In genomic region chr9:7873511-7874211, GRCm38 (mm10) we compare ENCODE assay signal across 8 mouse cellular contexts. TPM values are rescaled to one million over a fixed set of nuclear protein-coding genes. Genes with fewer than 3 reads are reported as not detected.
A peak's percentile ranks its signal among the peaks of the same experiment; 100 is the strongest.
DNase-seq lines count a peak whose midpoint lies in the region; ATAC-seq and TF ChIP-seq lines count a peak whose summit lies in the region.

No protein-coding gene starts in this region.

- no peak overlapping the region for H3K9ac ChIP-seq in limb, embryonic 14.5 days (ENCODE audit: low read depth, low read length, severe bottlenecking)

- H3K27me3 ChIP-seq in heart, embryonic 10.5 days (ENCODE audit: insufficient read depth, poor library complexity, severe bottlenecking), result no peaks in the 10 kb centered on the region
- no peaks in the 10 kb centered on the region for H3K27me3 ChIP-seq in limb, embryonic 14.5 days (ENCODE audit: control insufficient read depth, insufficient read depth, low read length)

- H3K4me1 ChIP-seq in heart, embryonic 10.5 days, result no peaks in the 10 kb centered on the region
- peaks cover 5% of the 10 kb centered on the region for H3K4me1 ChIP-seq in bone marrow, adult 2 months (ENCODE audit: control insufficient read depth, insufficient read depth, low read length)
- peaks cover 11% of the 10 kb centered on the region; the same call in 1 of the 2 replicates for H3K4me1 ChIP-seq in limb, embryonic 14.5 days (ENCODE audit: control insufficient read depth, insufficient read depth, low read length)

- no peaks in the 10 kb centered on the region for H3K36me3 ChIP-seq in heart, embryonic 10.5 days
- no peaks in the 10 kb centered on the region for H3K36me3 ChIP-seq in limb, embryonic 14.5 days (ENCODE audit: control insufficient read depth, insufficient read depth, low read length)

- WGBS in heart, embryonic 10.5 days, result 92% methylated on average over 8 of the region's 8 CpGs
- 78% methylated on average over 8 of the region's 8 CpGs for WGBS in bone marrow, adult 2 months
- 84% methylated on average over 8 of the region's 8 CpGs for WGBS in limb, embryonic 14.5 days

- DNase-seq in heart, embryonic 10.5 days (ENCODE audit: low spot score), result no peak
- DNase-seq in heart, adult 8-10 months (ENCODE audit: low spot score), result no peak
- peak; percentile 64 for DNase-seq in 416B (ENCODE audit: low read depth)
- no peak for DNase-seq in limb, embryonic 14.5 days (ENCODE audit: low spot score)
- DNase-seq in ovary, postnatal 36 days (ENCODE audit: low spot score), result no peak
- no peak for DNase-seq in cerebellum, postnatal 36 days
- no peak for DNase-seq in adrenal gland, postnatal 25 days

- H3K9me3 ChIP-seq in heart, embryonic 10.5 days, result no peaks in the 10 kb centered on the region
- H3K9me3 ChIP-seq in limb, embryonic 14.5 days (ENCODE audit: control insufficient read depth, low read length), result no peaks in the 10 kb centered on the region

- no peak for TF ChIP-seq CTCF in bone marrow, adult 2 months (IDR thresholded peaks at IDR 0.05; ENCODE audit: control insufficient read depth, insufficient read depth, low read length)

- no peak for TF ChIP-seq POLR2A in bone marrow, adult 2 months (IDR thresholded peaks at IDR 0.05; ENCODE audit: borderline replicate concordance, control insufficient read depth, low read depth, low read length)
- TF ChIP-seq POLR2A in limb, embryonic 14.5 days (IDR thresholded peaks at IDR 0.05; ENCODE audit: borderline replicate concordance, extremely low read depth, insufficient read depth, insufficient read length), result no peak

- H3K4me3 ChIP-seq in heart, embryonic 10.5 days, result 0 out of 2 replicates have a peak overlapping the region, but pooled peaks have one; percentile 76
- H3K4me3 ChIP-seq in bone marrow, adult 2 months (replicated peaks; ENCODE audit: control insufficient read depth, low read depth, low read length), result no peak overlapping the region
- peak overlapping the region; percentile 58; the same call in 1 of the 2 replicates for H3K4me3 ChIP-seq in limb, embryonic 14.5 days (replicated peaks; ENCODE audit: low read length)

- H3K4me2 ChIP-seq in limb, embryonic 14.5 days (replicated peaks; ENCODE audit: low read depth, low read length, severe bottlenecking), result peak overlapping the region; percentile 89; the same call in 1 of the 2 replicates

- no peak for ATAC-seq in limb, embryonic 14.5 days (ENCODE audit: low FRiP score, low read depth)

- H3K27ac ChIP-seq in heart, embryonic 10.5 days, result no peak overlapping the region
- peak overlapping the region; percentile 92 for H3K27ac ChIP-seq in bone marrow, adult 2 months (ENCODE audit: control insufficient read depth, insufficient read depth, low read depth, low read length, poor library complexity)
- no peak overlapping the region for H3K27ac ChIP-seq in limb, embryonic 14.5 days (replicated peaks; ENCODE audit: low read depth, low read length)

RNA-seq across cellular contexts. Expression of gene Birc3, which starts 0.7 kb away (rescaled TPM):
- polyA plus RNA-seq in heart, embryonic 10.5 days (2016; fragmentation: Nextera tagmentation; extraction: Ambion mirVana), result 4.9 and 5.2 TPM in 2 replicates
- total RNA-seq in heart, adult 8-10 months (2022), result 10 to 100 TPM in 3 of 4 experiments, 1 to 10 TPM in 1; 8.0 to 11.3 (median 10.9) TPM
- polyA plus RNA-seq in bone marrow, adult 2 months (2011; ENCODE audit: insufficient read depth, insufficient read length, low replicate concordance, missing spikeins), result 21.9 and 45.9 TPM in 2 replicates
- polyA plus RNA-seq in limb, embryonic 14.5 days (2012; rRNA removed), result 16.1 and 16.9 TPM in 2 replicates
- 10.3 and 13.2 TPM in 2 replicates for polyA plus RNA-seq in limb, embryonic 14.5 days (2014; fragmentation: Nextera tagmentation; extraction: Ambion mirVana)
- 36.9 and 44.4 TPM in 2 replicates for total RNA-seq in adrenal gland, postnatal 25 days (2021)

RNA-seq across cellular contexts. Expression of gene Birc2, which starts 36.8 kb away (rescaled TPM):
- polyA plus RNA-seq in heart, embryonic 10.5 days (2016; fragmentation: Nextera tagmentation; extraction: Ambion mirVana), result 23.6 and 24.2 TPM in 2 replicates
- total RNA-seq in heart, adult 8-10 months (2022), result 10 to 100 TPM; 22.5 to 26.4 (median 25.4) TPM
- polyA plus RNA-seq in bone marrow, adult 2 months (2011; ENCODE audit: insufficient read depth, insufficient read length, low replicate concordance, missing spikeins), result 25.9 and 41.1 TPM in 2 replicates
- polyA plus RNA-seq in limb, embryonic 14.5 days (2012; rRNA removed), result 41.2 and 42.8 TPM in 2 replicates
- polyA plus RNA-seq in limb, embryonic 14.5 days (2014; fragmentation: Nextera tagmentation; extraction: Ambion mirVana), result 41.7 and 45.3 TPM in 2 replicates
- total RNA-seq in adrenal gland, postnatal 25 days (2021), result 59.7 and 72.9 TPM in 2 replicates
